Mouse (Mus musculus): ENCODE measurements at regions not wholly inside any gene's neighbourhood (a gene's known extent, or its start where the extent isn't known, plus 50 kb on each side); places are given as distances from the start of the nearest gene placed in this dataset.

DNA sequence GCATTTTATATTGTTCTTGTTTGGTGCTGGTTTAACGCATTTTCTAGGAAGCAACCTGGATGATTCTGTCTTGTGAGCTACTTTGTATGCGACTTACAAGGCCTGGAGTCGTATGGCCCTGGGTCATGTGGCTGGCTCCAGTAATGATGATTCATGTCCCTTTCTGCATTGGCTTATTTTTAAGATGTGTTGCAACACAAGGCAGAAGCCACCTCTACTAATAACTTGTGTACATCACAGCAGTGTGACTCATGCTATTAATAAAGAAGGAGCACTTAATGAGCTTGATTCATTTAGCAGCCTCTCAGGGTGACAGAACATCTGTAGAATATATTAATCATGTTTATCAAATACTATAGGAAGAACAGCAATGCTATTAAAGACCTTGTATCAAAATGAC lies 84.0 kb downstream of the Slc5a7 start:
- Histone ChIP-seq H3K4me3 (no peak overlapping the region), H3K9ac (no peak overlapping the region), H3K27me3 (no peaks in the 10 kb centered on the region), H3K4me2 (no peak overlapping the region), H3K27ac (no peak overlapping the region), H3K9me3 (no peaks in the 10 kb centered on the region), H3K36me3 (no peaks in the 10 kb centered on the region), H3K4me1 (no peaks in the 10 kb centered on the region)
- 72% methylated on average over 3 of the region's 3 CpGs for WGBS
- ATAC-seq (ENCODE audit: borderline replicate concordance, extremely low read depth, low FRiP score, low TSS enrichment), result no peak

DNA sequence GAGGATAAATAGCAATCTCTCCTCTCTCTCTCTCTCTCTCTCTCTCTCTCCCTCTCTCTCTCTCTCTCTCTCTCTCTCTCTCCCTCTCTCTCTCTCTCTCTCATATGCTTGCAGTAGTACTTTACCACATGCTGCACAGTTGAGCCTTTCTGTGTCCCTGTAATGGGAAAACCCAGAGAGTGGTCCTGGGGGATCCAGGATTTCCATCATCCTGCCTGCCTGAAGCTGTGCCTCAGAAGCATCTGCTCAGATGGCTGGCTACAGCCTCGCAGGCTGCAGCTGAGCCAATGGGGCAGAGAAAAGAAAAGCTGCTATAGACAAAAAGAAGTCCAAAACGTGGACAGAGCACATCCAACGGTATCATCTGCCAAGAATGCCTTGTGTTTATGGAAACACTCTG lies 97.1 kb downstream of the Slc5a7 start:
- no peak for ATAC-seq (ENCODE audit: borderline replicate concordance, extremely low read depth, low FRiP score, low TSS enrichment)
- Histone ChIP-seq H3K27ac (no peak overlapping the region), H3K36me3 (no peaks in the 10 kb centered on the region), H3K4me3 (no peak overlapping the region), H3K9me3 (no peaks in the 10 kb centered on the region), H3K4me1 (no peaks in the 10 kb centered on the region), H3K27me3 (no peaks in the 10 kb centered on the region), H3K4me2 (no peak overlapping the region), H3K9ac (no peak overlapping the region)
- 24% methylated on average over 3 of the region's 3 CpGs for WGBS

DNA sequence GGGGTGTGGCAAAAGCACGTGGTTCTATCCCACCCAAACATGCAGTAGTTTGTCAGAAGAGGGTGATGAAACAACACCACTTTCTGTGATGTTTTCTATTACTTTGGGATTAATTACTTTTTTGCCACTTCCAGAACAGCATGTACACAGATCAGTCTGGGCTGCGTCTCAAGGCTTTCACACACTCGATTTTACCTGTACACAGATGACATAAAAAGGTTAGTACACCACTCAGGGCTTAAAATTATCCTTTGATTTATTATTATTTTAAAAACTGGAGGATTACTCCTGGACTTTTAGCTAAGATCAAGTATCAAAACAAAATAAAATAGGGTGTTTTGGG lies 106.6 kb downstream of the Slc5a7 start:
- WGBS, result 64% methylated on average over 3 of the region's 3 CpGs
- H3K4me2 ChIP-seq, result no peak overlapping the region
- no peak overlapping the region for H3K4me3 ChIP-seq
- no peaks in the 10 kb centered on the region for H3K36me3 ChIP-seq
- no peaks in the 10 kb centered on the region for H3K4me1 ChIP-seq
- no peak overlapping the region for H3K27ac ChIP-seq
- no peaks in the 10 kb centered on the region for H3K27me3 ChIP-seq
- ATAC-seq (ENCODE audit: borderline replicate concordance, extremely low read depth, low FRiP score, low TSS enrichment), result no peak
- H3K9me3 ChIP-seq, result no peaks in the 10 kb centered on the region
- no peak overlapping the region for H3K9ac ChIP-seq

DNA sequence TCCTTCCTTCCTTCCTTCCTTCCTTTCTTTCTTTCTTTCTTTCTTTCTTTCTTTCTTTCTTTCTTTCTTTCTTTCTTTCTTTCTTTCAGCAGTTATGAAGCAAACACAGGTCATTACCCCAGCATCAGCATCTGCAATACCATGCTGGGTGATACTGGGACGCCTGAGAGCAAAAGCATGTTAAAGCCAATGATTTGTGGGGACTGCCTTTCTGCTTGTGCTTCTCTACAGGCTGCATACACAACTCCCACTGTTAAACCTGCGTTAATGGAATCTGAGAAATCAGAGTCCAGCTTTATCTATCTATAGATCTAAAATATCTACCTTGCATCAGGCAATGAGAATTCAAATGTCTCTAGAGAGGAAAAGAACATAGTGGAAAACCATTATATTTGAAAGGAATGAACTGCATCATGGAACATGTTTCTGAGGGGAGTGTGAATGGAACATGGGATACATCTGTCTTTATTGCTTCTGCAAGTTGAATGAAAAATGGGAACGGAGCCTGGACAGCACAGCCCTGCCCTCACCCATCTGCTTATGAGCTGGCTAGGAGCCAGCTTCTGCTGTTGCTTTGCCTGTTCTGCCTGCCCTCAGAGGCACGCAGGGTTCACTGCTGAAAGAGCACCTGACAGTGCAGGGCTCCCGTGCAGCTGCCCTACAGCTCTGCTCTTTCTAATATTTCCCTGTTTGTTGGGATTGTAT lies 107.2 kb downstream of the Slc5a7 start:
- no peaks in the 10 kb centered on the region for H3K9me3 ChIP-seq
- no peak overlapping the region for H3K4me2 ChIP-seq
- H3K27me3 ChIP-seq, result no peaks in the 10 kb centered on the region
- 49% methylated on average over 5 of the region's 5 CpGs for WGBS
- ATAC-seq (ENCODE audit: borderline replicate concordance, extremely low read depth, low FRiP score, low TSS enrichment), result no peak
- H3K4me3 ChIP-seq, result no peak overlapping the region
- H3K9ac ChIP-seq, result no peak overlapping the region
- H3K36me3 ChIP-seq, result no peaks in the 10 kb centered on the region
- no peak overlapping the region for H3K27ac ChIP-seq
- no peaks in the 10 kb centered on the region for H3K4me1 ChIP-seq

DNA sequence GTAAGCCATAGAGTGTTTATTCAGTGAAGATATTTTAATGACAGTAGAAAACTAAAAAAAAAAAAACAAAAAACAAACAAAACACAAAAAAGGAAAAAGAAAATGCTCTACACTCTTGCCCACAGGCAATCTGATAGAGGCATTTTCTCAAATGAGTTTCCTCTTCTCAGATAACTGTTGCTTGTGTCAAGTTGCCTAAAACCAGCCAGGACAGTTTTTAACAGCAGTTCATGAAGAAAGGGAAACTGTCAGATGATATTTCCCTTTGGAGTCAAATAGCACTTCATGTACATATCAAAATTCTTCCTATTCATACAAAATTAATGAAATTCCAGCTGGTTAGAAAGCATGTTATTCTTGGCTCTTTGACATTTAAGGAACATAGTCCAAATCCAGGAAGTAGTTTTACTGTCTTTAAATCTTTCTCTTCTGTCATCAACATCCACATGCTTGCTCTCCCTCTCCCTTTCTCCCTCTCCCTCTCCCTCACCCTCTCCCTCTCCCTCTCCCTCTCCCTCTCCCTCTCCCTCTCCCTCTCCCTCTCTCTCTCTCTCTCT lies 109.8 kb downstream of the Slc5a7 start:
- peak; percentile 39; the same call in 1 of the 2 replicates for ATAC-seq (ENCODE audit: borderline replicate concordance, extremely low read depth, low FRiP score, low TSS enrichment)
- Histone ChIP-seq H3K9ac (no peak overlapping the region), H3K9me3 (no peaks in the 10 kb centered on the region), H3K4me1 (no peaks in the 10 kb centered on the region), H3K4me2 (no peak overlapping the region), H3K27ac (no peak overlapping the region), H3K36me3 (no peaks in the 10 kb centered on the region), H3K27me3 (no peaks in the 10 kb centered on the region), H3K4me3 (no peak overlapping the region)

DNA sequence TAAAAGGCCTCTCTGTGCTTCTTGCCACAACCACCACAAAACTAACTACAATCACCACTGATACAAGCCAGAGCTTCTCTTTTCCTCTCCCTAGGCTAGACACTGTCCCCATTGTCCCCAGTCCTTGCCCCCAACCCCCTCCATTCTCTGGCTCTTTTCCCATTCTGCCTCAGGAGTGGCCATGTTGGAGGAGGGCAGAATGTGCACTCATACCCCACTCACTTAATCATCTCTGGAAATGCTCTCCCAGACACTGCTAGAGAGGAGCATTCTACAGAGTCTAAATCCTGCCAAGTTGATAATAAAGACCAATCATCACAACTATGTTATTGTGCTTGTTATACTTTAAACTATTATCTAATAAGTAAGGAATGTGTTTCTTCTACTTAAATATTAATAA lies 116.8 kb downstream of the Slc5a7 start:
- no peak overlapping the region for H3K27ac ChIP-seq
- H3K4me3 ChIP-seq, result no peak overlapping the region
- H3K4me1 ChIP-seq, result no peaks in the 10 kb centered on the region
- H3K27me3 ChIP-seq, result no peaks in the 10 kb centered on the region
- ATAC-seq (ENCODE audit: borderline replicate concordance, extremely low read depth, low FRiP score, low TSS enrichment), result peak; percentile 69; the same call in 1 of the 2 replicates
- no peaks in the 10 kb centered on the region for H3K9me3 ChIP-seq
- no peaks in the 10 kb centered on the region for H3K36me3 ChIP-seq
- no peak overlapping the region for H3K4me2 ChIP-seq
- H3K9ac ChIP-seq, result no peak overlapping the region

DNA sequence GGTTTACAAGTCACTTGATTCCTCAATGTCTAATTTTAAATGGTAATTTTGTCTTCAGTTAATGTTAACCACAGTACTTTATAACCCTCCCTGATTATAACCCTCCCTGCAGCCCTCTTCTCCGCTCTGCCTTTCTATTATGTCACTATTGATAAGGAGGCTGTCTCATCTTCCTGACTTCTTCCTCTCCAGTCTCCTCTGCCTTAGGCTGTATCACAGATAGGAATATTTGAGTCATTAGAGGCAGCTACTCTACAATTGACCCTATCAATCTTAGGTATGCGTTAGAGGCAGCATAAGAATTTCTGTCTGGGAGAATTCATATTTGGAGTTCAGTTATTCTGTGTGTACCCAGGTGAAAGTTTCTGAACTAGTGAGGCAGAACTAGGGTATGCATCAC lies 118.3 kb downstream of the Slc5a7 start:
- WGBS, result 78% methylated on average over 2 of the region's 2 CpGs
- H3K27me3 ChIP-seq, result no peaks in the 10 kb centered on the region
- no peaks in the 10 kb centered on the region for H3K4me1 ChIP-seq
- H3K4me2 ChIP-seq, result no peak overlapping the region
- ATAC-seq (ENCODE audit: borderline replicate concordance, extremely low read depth, low FRiP score, low TSS enrichment), result no peak
- H3K36me3 ChIP-seq, result no peaks in the 10 kb centered on the region
- H3K4me3 ChIP-seq, result no peak overlapping the region
- no peaks in the 10 kb centered on the region for H3K9me3 ChIP-seq
- no peak overlapping the region for H3K27ac ChIP-seq
- H3K9ac ChIP-seq, result no peak overlapping the region

DNA sequence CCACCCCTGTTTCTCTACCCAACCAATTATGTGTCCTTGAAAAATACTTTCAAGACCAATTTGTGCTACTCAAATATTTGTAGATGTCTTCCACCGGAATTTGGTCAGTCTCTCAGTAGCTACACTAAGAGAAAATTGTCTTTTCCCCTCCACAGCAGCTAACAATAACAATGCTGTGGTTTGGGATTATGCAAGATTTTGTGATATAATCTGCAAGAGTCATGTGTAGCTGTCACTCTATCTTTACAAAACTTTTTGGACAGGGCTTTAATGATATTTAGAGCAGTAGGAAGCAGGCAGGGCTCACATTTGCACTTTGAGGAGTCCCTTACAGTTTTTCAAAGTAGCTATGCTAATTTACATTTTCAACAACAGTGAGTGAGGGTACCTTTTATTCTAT lies 128.1 kb downstream of the Slc5a7 start:
- Histone ChIP-seq H3K9ac (no peak overlapping the region), H3K4me1 (no peaks in the 10 kb centered on the region), H3K4me2 (no peak overlapping the region), H3K9me3 (no peaks in the 10 kb centered on the region), H3K27me3 (no peaks in the 10 kb centered on the region), H3K36me3 (no peaks in the 10 kb centered on the region), H3K27ac (no peak overlapping the region), H3K4me3 (no peak overlapping the region)
- ATAC-seq (ENCODE audit: borderline replicate concordance, extremely low read depth, low FRiP score, low TSS enrichment), result no peak
- WGBS, result 43% methylated on average over 1 of the region's 1 CpGs

DNA sequence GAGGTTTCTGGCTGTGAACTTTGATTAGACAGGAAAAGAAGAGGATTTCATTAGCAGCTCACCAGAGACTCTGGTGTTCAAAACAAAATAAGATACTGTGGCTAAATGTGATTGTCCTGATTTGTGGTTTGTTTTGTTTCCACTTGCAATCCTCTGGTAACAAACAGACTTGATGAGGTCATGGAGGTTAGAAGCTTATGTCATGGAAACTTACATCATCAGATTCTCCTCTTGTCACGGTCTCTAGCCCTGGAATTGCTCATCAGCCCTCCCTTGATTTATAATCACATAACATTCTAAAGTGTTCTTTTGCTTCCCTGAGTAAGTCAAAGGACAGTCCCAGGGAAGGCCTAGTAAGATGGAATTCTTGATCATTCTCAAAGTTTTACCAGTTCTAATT lies 130.8 kb downstream of the Slc5a7 start:
- H3K4me3 ChIP-seq, result no peak overlapping the region
- WGBS, result 59% methylated on average over 1 of the region's 1 CpGs
- no peaks in the 10 kb centered on the region for H3K4me1 ChIP-seq
- no peaks in the 10 kb centered on the region for H3K36me3 ChIP-seq
- no peaks in the 10 kb centered on the region for H3K9me3 ChIP-seq
- no peak overlapping the region for H3K9ac ChIP-seq
- no peak overlapping the region for H3K4me2 ChIP-seq
- ATAC-seq (ENCODE audit: borderline replicate concordance, extremely low read depth, low FRiP score, low TSS enrichment), result no peak
- no peak overlapping the region for H3K27ac ChIP-seq
- H3K27me3 ChIP-seq, result no peaks in the 10 kb centered on the region

DNA sequence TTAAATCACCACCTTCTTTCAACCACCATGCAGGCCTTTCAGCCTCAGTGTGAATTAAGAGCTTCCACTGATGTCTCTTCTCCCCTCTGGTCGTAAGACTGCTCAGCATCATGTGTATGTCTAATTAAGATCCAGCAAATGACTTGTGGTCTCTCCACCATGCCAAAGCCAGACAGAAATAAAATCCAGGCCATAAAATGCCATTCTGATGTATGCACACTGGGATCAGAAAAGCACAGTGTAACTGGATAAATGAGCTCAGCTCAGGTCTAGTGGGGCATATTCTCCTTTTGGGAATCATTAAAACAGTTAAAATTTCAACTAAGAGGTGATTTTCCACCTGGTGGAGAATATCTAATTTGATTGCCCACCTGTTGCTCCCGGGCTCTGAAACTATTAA lies 136.5 kb downstream of the Slc5a7 start:
- no peak overlapping the region for H3K9ac ChIP-seq
- WGBS, result 82% methylated on average over 2 of the region's 2 CpGs
- no peaks in the 10 kb centered on the region for H3K27me3 ChIP-seq
- ATAC-seq (ENCODE audit: borderline replicate concordance, extremely low read depth, low FRiP score, low TSS enrichment), result no peak
- H3K4me2 ChIP-seq, result no peak overlapping the region
- no peaks in the 10 kb centered on the region for H3K9me3 ChIP-seq
- H3K36me3 ChIP-seq, result no peaks in the 10 kb centered on the region
- no peak overlapping the region for H3K27ac ChIP-seq
- no peak overlapping the region for H3K4me3 ChIP-seq
- 0 out of 2 replicates have a peak, but pooled peaks cover 4% of the 10 kb centered on the region for H3K4me1 ChIP-seq

DNA sequence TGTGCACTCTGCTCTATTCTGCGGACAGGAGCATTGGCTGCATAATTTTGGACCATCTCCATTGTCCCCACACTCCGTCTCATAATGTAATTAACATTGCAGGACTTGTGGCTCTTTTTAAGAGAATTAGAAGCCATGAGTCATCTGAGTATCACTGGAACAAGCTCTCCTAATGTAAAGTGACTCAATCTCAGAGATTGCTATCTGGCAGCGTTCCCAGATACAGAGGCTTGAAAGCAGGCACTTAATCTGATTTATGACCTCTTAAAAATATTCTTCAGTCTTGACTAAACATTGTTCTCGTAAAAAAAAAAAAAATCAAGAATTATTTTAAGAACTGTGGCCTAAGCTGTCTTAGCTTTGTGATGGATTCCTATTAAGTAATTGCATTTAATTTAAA lies 140.1 kb downstream of the Slc5a7 start:
- Histone ChIP-seq H3K4me3 (no peak overlapping the region), H3K4me2 (no peak overlapping the region), H3K4me1 (0 out of 2 replicates have a peak, but pooled peaks cover 4% of the 10 kb centered on the region), H3K36me3 (no peaks in the 10 kb centered on the region), H3K9me3 (no peaks in the 10 kb centered on the region), H3K9ac (no peak overlapping the region), H3K27ac (no peak overlapping the region), H3K27me3 (no peaks in the 10 kb centered on the region)
- ATAC-seq (ENCODE audit: borderline replicate concordance, extremely low read depth, low FRiP score, low TSS enrichment), result peak; percentile 83
- 18% methylated on average over 4 of the region's 4 CpGs for WGBS

DNA sequence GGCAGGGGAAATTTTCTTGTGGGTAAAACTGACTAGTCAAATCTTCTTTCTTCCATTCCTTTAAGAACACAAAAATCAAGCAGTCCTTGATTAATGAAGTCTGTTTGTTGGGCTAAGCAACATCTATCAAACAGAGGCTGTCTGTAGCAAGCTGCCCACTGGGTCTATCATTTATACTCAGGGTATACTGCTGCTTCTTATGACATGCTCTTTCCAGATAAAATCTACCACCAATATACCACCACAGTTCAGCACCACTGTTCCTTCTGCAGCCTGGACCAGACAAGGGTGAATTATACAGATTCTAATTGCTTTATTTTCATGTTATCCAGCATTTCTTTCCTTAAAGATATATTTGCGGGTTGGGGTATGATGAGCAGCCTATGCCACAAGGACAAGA lies 140.5 kb downstream of the Slc5a7 start:
- Histone ChIP-seq H3K36me3 (no peaks in the 10 kb centered on the region), H3K27me3 (no peaks in the 10 kb centered on the region), H3K4me3 (no peak overlapping the region), H3K27ac (no peak overlapping the region), H3K4me2 (no peak overlapping the region), H3K9me3 (no peaks in the 10 kb centered on the region), H3K9ac (no peak overlapping the region), H3K4me1 (0 out of 2 replicates have a peak, but pooled peaks cover 4% of the 10 kb centered on the region)
- 81% methylated on average over 1 of the region's 1 CpGs for WGBS
- ATAC-seq (ENCODE audit: borderline replicate concordance, extremely low read depth, low FRiP score, low TSS enrichment), result no peak

DNA sequence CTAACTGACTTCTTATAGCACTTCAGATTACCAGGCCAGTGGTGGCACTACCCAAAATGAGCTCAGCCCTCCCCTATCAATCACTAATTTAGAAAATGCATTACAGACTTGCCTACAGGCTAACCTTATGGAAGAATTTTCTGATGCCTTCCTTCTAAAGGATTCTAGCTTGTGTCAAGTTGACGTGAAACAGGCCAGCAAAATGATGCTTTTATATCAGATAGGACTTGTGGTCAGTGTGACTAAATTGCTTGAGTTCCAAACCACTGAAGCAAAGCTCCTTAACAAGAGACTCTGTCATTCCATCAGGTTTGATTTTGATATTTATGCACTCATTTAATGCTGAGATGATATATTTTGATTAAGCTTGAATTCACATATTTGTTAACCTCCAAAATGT lies 143.0 kb downstream of the Slc5a7 start:
- Histone ChIP-seq H3K4me3 (no peak overlapping the region), H3K9ac (no peak overlapping the region), H3K4me1 (0 out of 2 replicates have a peak, but pooled peaks cover 4% of the 10 kb centered on the region), H3K4me2 (no peak overlapping the region), H3K27ac (no peak overlapping the region), H3K27me3 (no peaks in the 10 kb centered on the region), H3K36me3 (no peaks in the 10 kb centered on the region), H3K9me3 (no peaks in the 10 kb centered on the region)
- 78% methylated on average over 1 of the region's 1 CpGs for WGBS
- ATAC-seq (ENCODE audit: borderline replicate concordance, extremely low read depth, low FRiP score, low TSS enrichment), result no peak

Measured in lung, embryonic 15.5 days (tissue).